Mouse (Mus musculus) C2C12 (cell line): ENCODE measurements at regions not wholly inside any gene's neighbourhood (a gene's known extent, or its start where the extent isn't known, plus 50 kb on each side); places are given as distances from the start of the nearest gene placed in this dataset.

ENCODE experiments used
- H3K27me3 ChIP-seq: one replicate; pipeline ENCODE4 v1.6.1; 2011; ENCODE audit not compliant: control insufficient read depth, insufficient read depth, insufficient read length
- H3K36me3 ChIP-seq: one replicate; pipeline ENCODE4 v1.6.1; 2011; ENCODE audit not compliant: control insufficient read depth, insufficient read depth
- H3K4me3 ChIP-seq: one replicate; pipeline ENCODE4 v1.5.1; 2011; ENCODE audit warnings: mild to moderate bottlenecking, control low read depth; ENCODE audit not compliant: poor library complexity, insufficient read depth, severe bottlenecking
- H3K79me2 ChIP-seq: one replicate; pipeline ENCODE4 v1.6.1; 2011; ENCODE audit not compliant: control insufficient read depth, insufficient read depth
- H3K79me3 ChIP-seq: one replicate; pipeline ENCODE4 v1.6.1; 2011; ENCODE audit warnings: low read depth, control low read depth
- H3ac ChIP-seq: one replicate; pipeline ENCODE3; 2011; ENCODE audit warnings: low read depth; ENCODE audit not compliant: control insufficient read depth, insufficient read length
- CEBPB ChIP-seq: IDR thresholded peaks from one replicate; pipeline ENCODE4 v1.6.1; 2011; ENCODE audit warnings: low read depth, mild to moderate bottlenecking, control low read depth, moderate library complexity
- CTCF ChIP-seq: IDR thresholded peaks from one replicate; pipeline ENCODE4 v1.5.1; 2011; ENCODE audit not compliant: control insufficient read depth, insufficient read depth, insufficient read length
- FOSL1 ChIP-seq: IDR thresholded peaks from one replicate; pipeline ENCODE4 v1.8.0; 2011; ENCODE audit warnings: mild to moderate bottlenecking, low read length; ENCODE audit not compliant: poor library complexity, insufficient read depth, severe bottlenecking
- MAX ChIP-seq: IDR thresholded peaks from one replicate; pipeline ENCODE4 v1.6.1; 2011; ENCODE audit warnings: mild to moderate bottlenecking, control low read depth
- MYOD1 ChIP-seq: IDR thresholded peaks from one replicate; pipeline ENCODE4 v1.6.1; 2011; ENCODE audit warnings: low read depth; ENCODE audit not compliant: control insufficient read depth, insufficient read length
- MYOG ChIP-seq: IDR thresholded peaks from one replicate; pipeline ENCODE4 v1.6.1; 2011; ENCODE audit not compliant: control insufficient read depth, insufficient read length; ENCODE audit errors: extremely low read depth
- USF1 ChIP-seq: IDR thresholded peaks from one replicate; pipeline ENCODE4 v1.6.1; 2011; ENCODE audit warnings: low read depth, mild to moderate bottlenecking, control low read depth, moderate library complexity

- TF ChIP-seq MYOG (no peak), FOSL1 (no peak), CEBPB (no peak)
- no peaks in the 10 kb centered on the region for H3K79me2 ChIP-seq
- no peak overlapping the region for H3ac ChIP-seq
- no peaks in the 10 kb centered on the region for H3K36me3 ChIP-seq
- no peak overlapping the region for H3K4me3 ChIP-seq
- no peaks in the 10 kb centered on the region for H3K27me3 ChIP-seq
- no peaks in the 10 kb centered on the region for H3K79me3 ChIP-seq
Observed at GRCm38 (mm10) chr16:42745943-42746675, 129.6 kb upstream of the Zbtb20 start.

DNA sequence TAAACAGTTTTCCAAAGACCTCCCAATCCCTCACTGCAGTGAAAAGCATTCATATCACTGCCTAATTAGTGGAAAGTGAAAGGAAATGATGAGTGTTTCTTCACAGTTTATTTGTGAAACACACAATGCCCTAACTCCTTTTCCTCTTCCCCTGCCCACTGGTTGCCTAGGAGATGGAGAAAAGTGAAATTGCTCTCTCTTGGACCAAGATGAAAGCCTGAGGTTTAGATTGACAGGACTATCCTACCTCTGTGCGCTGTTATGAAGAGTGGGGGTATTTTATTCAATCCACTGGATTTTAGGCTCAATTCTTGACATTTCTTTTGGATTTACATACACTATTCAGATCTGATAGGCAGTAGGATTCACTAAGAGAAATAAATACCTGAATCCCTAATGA, 132.1 kb upstream of the Zbtb20 start:
- H3K4me3 ChIP-seq = no peak overlapping the region
- no peaks in the 10 kb centered on the region for H3K79me2 ChIP-seq
- H3ac ChIP-seq = no peak overlapping the region
- TF ChIP-seq MAX = no peak
- TF ChIP-seq MYOG = no peak
- no peak for TF ChIP-seq USF1
- TF ChIP-seq CTCF = no peak
- TF ChIP-seq FOSL1 = no peak
- no peak for TF ChIP-seq MYOD1
- no peak for TF ChIP-seq CEBPB
- no peaks in the 10 kb centered on the region for H3K79me3 ChIP-seq
- H3K27me3 ChIP-seq = no peaks in the 10 kb centered on the region
- no peaks in the 10 kb centered on the region for H3K36me3 ChIP-seq

DNA sequence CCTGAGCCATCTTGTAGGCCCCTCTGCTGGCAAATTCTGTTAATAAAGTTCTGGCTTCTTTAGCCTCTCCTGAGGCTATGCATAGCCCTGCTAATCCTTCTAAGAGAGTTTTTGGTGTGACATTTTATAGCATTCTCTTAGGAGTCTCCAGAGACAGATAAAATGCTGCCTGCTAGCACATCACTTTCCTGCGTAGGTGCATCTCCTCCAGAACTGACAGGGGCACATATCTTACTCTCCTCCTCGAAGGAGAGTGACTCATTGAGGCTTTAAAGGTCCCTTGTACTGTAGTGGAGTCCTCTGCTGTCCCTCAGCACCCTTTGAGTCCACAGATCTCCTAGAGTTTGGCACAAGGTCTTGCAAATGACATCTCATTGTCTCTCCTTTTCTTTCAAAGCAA, 132.6 kb upstream of the Zbtb20 start:
- Histone ChIP-seq H3K27me3 (no peaks in the 10 kb centered on the region), H3ac (no peak overlapping the region), H3K36me3 (no peaks in the 10 kb centered on the region), H3K79me3 (no peaks in the 10 kb centered on the region), H3K4me3 (no peak overlapping the region), H3K79me2 (no peaks in the 10 kb centered on the region)
- TF ChIP-seq CEBPB = no peak
- no peak for TF ChIP-seq MYOD1
- no peak for TF ChIP-seq FOSL1
- TF ChIP-seq CTCF = no peak
- no peak for TF ChIP-seq MAX
- TF ChIP-seq USF1 = no peak
- TF ChIP-seq MYOG = no peak

GRCm38 (mm10) chr16:42727826-42728225, 147.9 kb upstream of the Zbtb20 start:
- Histone ChIP-seq H3K36me3 (no peaks in the 10 kb centered on the region), H3K79me3 (no peaks in the 10 kb centered on the region), H3K4me3 (no peak overlapping the region), H3ac (no peak overlapping the region), H3K79me2 (no peaks in the 10 kb centered on the region), H3K27me3 (no peaks in the 10 kb centered on the region)
- TF ChIP-seq MYOG (no peak), FOSL1 (no peak), USF1 (no peak), CEBPB (no peak), MAX (no peak)

GRCm38 (mm10) chr16:42719915-42720314, 155.8 kb upstream of the Zbtb20 start:
- no peaks in the 10 kb centered on the region for H3K79me3 ChIP-seq
- no peaks in the 10 kb centered on the region for H3K27me3 ChIP-seq
- no peaks in the 10 kb centered on the region for H3K36me3 ChIP-seq
- no peak overlapping the region for H3K4me3 ChIP-seq
- TF ChIP-seq MYOD1 (no peak), CEBPB (no peak), MYOG (no peak), MAX (no peak)
- no peaks in the 10 kb centered on the region for H3K79me2 ChIP-seq
- H3ac ChIP-seq = no peak overlapping the region

- no peak for TF ChIP-seq CTCF
- no peak for TF ChIP-seq FOSL1
- TF ChIP-seq MYOD1 = no peak
- TF ChIP-seq MYOG = no peak
- TF ChIP-seq CEBPB = no peak
- no peak for TF ChIP-seq MAX
- TF ChIP-seq USF1 = no peak
- no peak overlapping the region for H3K4me3 ChIP-seq
- no peaks in the 10 kb centered on the region for H3K27me3 ChIP-seq
- H3K79me2 ChIP-seq = no peaks in the 10 kb centered on the region
- no peaks in the 10 kb centered on the region for H3K36me3 ChIP-seq
- H3ac ChIP-seq = no peak overlapping the region
- no peaks in the 10 kb centered on the region for H3K79me3 ChIP-seq
Observed at GRCm38 (mm10) chr16:42718452-42718851, 157.2 kb upstream of the Zbtb20 start.
